ENCODE assay signal across 30 mouse cellular contexts in genomic region chr7:111134496-111134895, GRCm38 (mm10).
"Had no signal": no experiment of that assay in that cellular context is flagged by ENCODE, and none has a peak within 500 bp of the region (broad histone marks: within the 10 kb centered on the region; RNA-seq: fewer than 3 reads in every experiment).

No protein-coding gene starts in this region.

- H3K27me3 ChIP-seq: limb, embryonic 12.5 days; limb, embryonic 13.5 days; limb, embryonic 15.5 days; lung, embryonic 15.5 days; midbrain, embryonic 12.5 days; midbrain, embryonic 13.5 days; midbrain, embryonic 15.5 days; neural tube, embryonic 12.5 days had no signal

- H3K9me3 ChIP-seq: limb, embryonic 10.5 days; limb, embryonic 12.5 days; limb, embryonic 13.5 days; limb, embryonic 15.5 days; liver, embryonic 12.5 days; liver, embryonic 13.5 days; liver, embryonic 15.5 days; lung, embryonic 15.5 days; midbrain, embryonic 10.5 days; midbrain, embryonic 12.5 days; midbrain, embryonic 13.5 days; midbrain, embryonic 15.5 days; neural tube, embryonic 12.5 days had no signal

- H3K4me1 ChIP-seq: limb, embryonic 10.5 days; limb, embryonic 12.5 days; midbrain, embryonic 10.5 days; midbrain, embryonic 12.5 days; midbrain, embryonic 13.5 days; midbrain, embryonic 15.5 days; neural tube, embryonic 12.5 days had no signal

- H3K4me3 ChIP-seq: limb, embryonic 10.5 days; limb, embryonic 12.5 days; limb, embryonic 13.5 days; limb, embryonic 15.5 days; liver, embryonic 12.5 days; liver, embryonic 13.5 days; liver, embryonic 15.5 days; lung, embryonic 15.5 days; megakaryocyte, embryonic 14.5 days; midbrain, embryonic 10.5 days; midbrain, embryonic 12.5 days; midbrain, embryonic 13.5 days; midbrain, embryonic 15.5 days; myocyte; neural tube, embryonic 12.5 days had no signal

- ATAC-seq: liver, embryonic 12.5 days; liver, postnatal 0 days; lung, postnatal 0 days; midbrain, embryonic 13.5 days; midbrain, embryonic 15.5 days; midbrain, embryonic 16.5 days had no signal

- H3K4me2 ChIP-seq: limb, embryonic 12.5 days; limb, embryonic 13.5 days; limb, embryonic 15.5 days; liver, embryonic 11.5 days; liver, embryonic 12.5 days; liver, embryonic 13.5 days; liver, embryonic 15.5 days; lung, embryonic 14.5 days; lung, embryonic 15.5 days; midbrain, embryonic 12.5 days; midbrain, embryonic 13.5 days; midbrain, embryonic 15.5 days; neural tube, embryonic 12.5 days had no signal

- DNase-seq: left cerebral cortex, postnatal 4 days; liver; liver, embryonic 13.5 days; liver, postnatal 0 days; lung, adult 18-20 months; lung, adult 2 months; lung, embryonic 14.5 days; lung, postnatal 10 days; lung, postnatal 14 days; lung, postnatal 36 days; lung, postnatal 4 days had no signal

- H3K9ac ChIP-seq: limb, embryonic 12.5 days; limb, embryonic 13.5 days; limb, embryonic 15.5 days; liver, embryonic 12.5 days; liver, embryonic 13.5 days; liver, embryonic 14.5 days; liver, embryonic 15.5 days; liver, postnatal 0 days; lung, embryonic 14.5 days; lung, embryonic 15.5 days; midbrain, embryonic 12.5 days; midbrain, embryonic 13.5 days; midbrain, embryonic 15.5 days; neural tube, embryonic 12.5 days had no signal

- H3K36me3 ChIP-seq: limb, embryonic 10.5 days; limb, embryonic 12.5 days; limb, embryonic 13.5 days; limb, embryonic 15.5 days; liver, embryonic 12.5 days; liver, embryonic 13.5 days; liver, embryonic 15.5 days; lung, embryonic 15.5 days; midbrain, embryonic 10.5 days; midbrain, embryonic 12.5 days; midbrain, embryonic 13.5 days; midbrain, embryonic 15.5 days; neural tube, embryonic 12.5 days had no signal

- H3K27ac ChIP-seq: limb, embryonic 10.5 days; limb, embryonic 12.5 days; limb, embryonic 13.5 days; limb, embryonic 15.5 days; liver, embryonic 12.5 days; liver, embryonic 14.5 days; liver, embryonic 15.5 days; lung, embryonic 15.5 days; macrophage; midbrain, embryonic 10.5 days; midbrain, embryonic 12.5 days; midbrain, embryonic 13.5 days; midbrain, embryonic 15.5 days; neural tube, embryonic 12.5 days had no signal
